Comparison of ENCODE assay signal across 9 mouse cellular contexts in genomic region chr3:90540904-90541303, GRCm38 (mm10). TPM values are rescaled to one million over a fixed set of nuclear protein-coding genes. Genes with fewer than 3 reads are reported as not detected.
DNase-seq lines count a peak whose midpoint lies in the region; ATAC-seq lines count a peak whose summit lies in the region.
"Had no signal": no experiment of that assay in that cellular context is flagged by ENCODE, and none has a peak within 500 bp of the region (broad histone marks: within the 10 kb centered on the region; RNA-seq: fewer than 3 reads in every experiment).

No protein-coding gene starts in this region.

- no peaks in the 10 kb centered on the region for H3K36me3 ChIP-seq in heart, embryonic 14.5 days (ENCODE audit: control insufficient read depth, insufficient read depth, low read length)
- no peaks in the 10 kb centered on the region for H3K36me3 ChIP-seq in kidney, embryonic 15.5 days
- no peaks in the 10 kb centered on the region for H3K36me3 ChIP-seq in lung, embryonic 15.5 days
- H3K36me3 ChIP-seq in stomach, embryonic 15.5 days: no peaks in the 10 kb centered on the region

- peak overlapping the region; percentile 45 to 55 for H3K27ac ChIP-seq in heart, embryonic 14.5 days (replicated peaks in 1 of 2; ENCODE audit: control insufficient read depth in 1 of 2, insufficient read depth in 1 of 2, low read depth in 2 of 2, low read length in 2 of 2)
- peak overlapping the region; percentile 78 for H3K27ac ChIP-seq in kidney, embryonic 15.5 days
- H3K27ac ChIP-seq in lung, embryonic 15.5 days: peak overlapping the region; percentile 41; the same call in 1 of the 2 replicates
- no peak overlapping the region for H3K27ac ChIP-seq in stomach, embryonic 15.5 days

- H3K9ac ChIP-seq in heart, embryonic 14.5 days (ENCODE audit: low read length): peak overlapping the region; percentile 50
- H3K9ac ChIP-seq in kidney, embryonic 15.5 days: peak overlapping the region; percentile 36; the same call in 1 of the 2 replicates
- no peak overlapping the region for H3K9ac ChIP-seq in lung, embryonic 15.5 days
- no peak overlapping the region for H3K9ac ChIP-seq in stomach, embryonic 15.5 days

- no peak; the same call in 1 of the 2 replicates for ATAC-seq in heart, embryonic 14.5 days (ENCODE audit: insufficient number of reproducible peaks, insufficient read depth, low FRiP score, low read depth)
- peak; percentile 34; the same call in 1 of the 2 replicates for ATAC-seq in kidney, embryonic 15.5 days (replicated peaks; ENCODE audit: low FRiP score)
- no peak for ATAC-seq in lung, embryonic 15.5 days (ENCODE audit: borderline replicate concordance, extremely low read depth, low FRiP score, low TSS enrichment)
- ATAC-seq in stomach, embryonic 15.5 days (ENCODE audit: insufficient read depth, low FRiP score, low read depth): no peak
- ATAC-seq: Patski had no signal

- peak overlapping the region; percentile 21 to 24; a peak in 3 of 4 replicates for H3K4me3 ChIP-seq in heart, embryonic 14.5 days (ENCODE audit: control insufficient read depth in 1 of 2, insufficient read depth in 1 of 2, low read depth in 1 of 2, low read length in 2 of 2)
- H3K4me3 ChIP-seq in kidney, embryonic 15.5 days (replicated peaks): peak overlapping the region; percentile 30
- peak overlapping the region; percentile 20 for H3K4me3 ChIP-seq in lung, embryonic 15.5 days
- no peak overlapping the region for H3K4me3 ChIP-seq in stomach, embryonic 15.5 days (replicated peaks)

- peaks cover 0 to 8% of the 10 kb centered on the region in 2 experiments; a peak in 1 of 4 replicates for H3K4me1 ChIP-seq in heart, embryonic 14.5 days (ENCODE audit: control insufficient read depth in 2 of 2, insufficient read depth in 2 of 2, low read length in 2 of 2)
- H3K4me1 ChIP-seq in kidney, embryonic 15.5 days: peaks cover 47% of the 10 kb centered on the region
- H3K4me1 ChIP-seq in lung, embryonic 15.5 days: 0 out of 2 replicates have a peak, but pooled peaks cover 9% of the 10 kb centered on the region
- H3K4me1 ChIP-seq in stomach, embryonic 15.5 days: peaks cover 12% of the 10 kb centered on the region; the same call in 1 of the 2 replicates

- H3K9me3 ChIP-seq in heart, embryonic 14.5 days (ENCODE audit: control insufficient read depth, low read length): no peaks in the 10 kb centered on the region
- H3K9me3 ChIP-seq in kidney, embryonic 15.5 days (replicated peaks): no peaks in the 10 kb centered on the region
- no peaks in the 10 kb centered on the region for H3K9me3 ChIP-seq in lung, embryonic 15.5 days
- H3K9me3 ChIP-seq in stomach, embryonic 15.5 days: no peaks in the 10 kb centered on the region

- peaks cover 5% of the 10 kb centered on the region; the same call in 1 of the 2 replicates for H3K27me3 ChIP-seq in heart, embryonic 14.5 days (ENCODE audit: control insufficient read depth, insufficient read depth, low read length)
- no peaks in the 10 kb centered on the region for H3K27me3 ChIP-seq in kidney, embryonic 15.5 days
- H3K27me3 ChIP-seq in lung, embryonic 15.5 days: no peaks in the 10 kb centered on the region
- no peaks in the 10 kb centered on the region for H3K27me3 ChIP-seq in stomach, embryonic 15.5 days (replicated peaks)
- H3K27me3 ChIP-seq: Patski had no signal

- H3K4me2 ChIP-seq in heart, embryonic 14.5 days (ENCODE audit: low read length): peak overlapping the region; percentile 49
- peak overlapping the region; percentile 44 for H3K4me2 ChIP-seq in kidney, embryonic 15.5 days
- peak overlapping the region; percentile 37 for H3K4me2 ChIP-seq in lung, embryonic 15.5 days
- H3K4me2 ChIP-seq in stomach, embryonic 15.5 days: peak overlapping the region; percentile 29

- peak; percentile 31 to 54 for DNase-seq in right cerebral cortex, postnatal 10 days (ENCODE audit: low spot score in 2 of 2)
- no peak for DNase-seq in right cerebral cortex, postnatal 14 days
- no peak for DNase-seq in right cerebral cortex, postnatal 4 days
- no peak for DNase-seq in B cell, adult 2 months

- WGBS in heart, embryonic 14.5 days: 64% methylated on average over 4 of the region's 4 CpGs
- 24% methylated on average over 4 of the region's 4 CpGs for WGBS in kidney, embryonic 15.5 days
- 54% methylated on average over 4 of the region's 4 CpGs for WGBS in lung, embryonic 15.5 days
- WGBS in stomach, embryonic 15.5 days: 52% methylated on average over 4 of the region's 4 CpGs

RNA-seq across cellular contexts. Expression of gene S100a16, which starts 3.9 kb away (rescaled TPM):
- polyA plus RNA-seq in heart, embryonic 14.5 days (2014; fragmentation: Nextera tagmentation; extraction: Ambion mirVana): 80.7 and 84.0 TPM in 2 replicates
- polyA plus RNA-seq in kidney, embryonic 15.5 days (2015; fragmentation: Nextera tagmentation; extraction: Ambion mirVana): 190 and 192 TPM in 2 replicates
- 217 and 233 TPM in 2 replicates for polyA plus RNA-seq in lung, embryonic 15.5 days (2015; fragmentation: Nextera tagmentation; extraction: Ambion mirVana)
- 225 and 274 TPM in 2 replicates for polyA plus RNA-seq in stomach, embryonic 15.5 days (2015; fragmentation: Nextera tagmentation; extraction: Ambion mirVana)

RNA-seq across cellular contexts. Expression of gene S100a14, which starts 14.2 kb away (rescaled TPM):
- polyA plus RNA-seq in heart, embryonic 14.5 days (2014; fragmentation: Nextera tagmentation; extraction: Ambion mirVana): not detected in 2 replicates
- polyA plus RNA-seq in kidney, embryonic 15.5 days (2015; fragmentation: Nextera tagmentation; extraction: Ambion mirVana): 3.8 and 6.6 TPM in 2 replicates
- 7.9 and 12.6 TPM in 2 replicates for polyA plus RNA-seq in lung, embryonic 15.5 days (2015; fragmentation: Nextera tagmentation; extraction: Ambion mirVana)
- 43.9 and 74.6 TPM in 2 replicates for polyA plus RNA-seq in stomach, embryonic 15.5 days (2015; fragmentation: Nextera tagmentation; extraction: Ambion mirVana)

RNA-seq across cellular contexts. Expression of gene S100a3, which starts 19.5 kb away (rescaled TPM):
- 0.32 TPM in 2 replicates for polyA plus RNA-seq in heart, embryonic 14.5 days (2014; fragmentation: Nextera tagmentation; extraction: Ambion mirVana)
- not detected in 2 replicates for polyA plus RNA-seq in kidney, embryonic 15.5 days (2015; fragmentation: Nextera tagmentation; extraction: Ambion mirVana)
- polyA plus RNA-seq in lung, embryonic 15.5 days (2015; fragmentation: Nextera tagmentation; extraction: Ambion mirVana): 0.20 and 0.65 TPM in 2 replicates
- 0.77 and 1.2 TPM in 2 replicates for polyA plus RNA-seq in stomach, embryonic 15.5 days (2015; fragmentation: Nextera tagmentation; extraction: Ambion mirVana)

RNA-seq across cellular contexts. Expression of gene S100a13, which starts 26.7 kb away (rescaled TPM):
- polyA plus RNA-seq in heart, embryonic 14.5 days (2014; fragmentation: Nextera tagmentation; extraction: Ambion mirVana): 86.9 and 99.9 TPM in 2 replicates
- 39.8 and 40.5 TPM in 2 replicates for polyA plus RNA-seq in kidney, embryonic 15.5 days (2015; fragmentation: Nextera tagmentation; extraction: Ambion mirVana)
- 43.9 and 44.6 TPM in 2 replicates for polyA plus RNA-seq in lung, embryonic 15.5 days (2015; fragmentation: Nextera tagmentation; extraction: Ambion mirVana)
- polyA plus RNA-seq in stomach, embryonic 15.5 days (2015; fragmentation: Nextera tagmentation; extraction: Ambion mirVana): 34.7 and 39.0 TPM in 2 replicates

RNA-seq across cellular contexts. Expression of gene S100a1, which starts 26.7 kb away (rescaled TPM):
- polyA plus RNA-seq in heart, embryonic 14.5 days (2014; fragmentation: Nextera tagmentation; extraction: Ambion mirVana): 319 and 338 TPM in 2 replicates
- polyA plus RNA-seq in kidney, embryonic 15.5 days (2015; fragmentation: Nextera tagmentation; extraction: Ambion mirVana): 79.4 and 87.1 TPM in 2 replicates
- polyA plus RNA-seq in lung, embryonic 15.5 days (2015; fragmentation: Nextera tagmentation; extraction: Ambion mirVana): 42.8 and 45.3 TPM in 2 replicates
- 66.9 and 75.9 TPM in 2 replicates for polyA plus RNA-seq in stomach, embryonic 15.5 days (2015; fragmentation: Nextera tagmentation; extraction: Ambion mirVana)

Comparison
In these comparisons a context has a peak if more than half of its experiments do, and no peak if none do; other contexts are left out.
1. DNase-seq: peak in right cerebral cortex, postnatal 10 days (2 of 2); none in right cerebral cortex, postnatal 14 days (single experiment), right cerebral cortex, postnatal 4 days (single experiment) and B cell, adult 2 months (0 of 2).
2. H3K9ac ChIP-seq: peak in heart, embryonic 14.5 days (single experiment) and kidney, embryonic 15.5 days (single experiment); none in lung, embryonic 15.5 days (single experiment) and stomach, embryonic 15.5 days (single experiment).
3. Peak in every context shown above with its lines, with median percentiles within 50 percentile points of each other: H3K4me2 ChIP-seq.